Mouse (Mus musculus) pancreas, adult 10 weeks (tissue): Measurements from ENCODE around the gene Efhc1. TPM values are rescaled to one million over a fixed set of nuclear protein-coding genes. Genes with fewer than 3 reads are reported as not detected.

Source experiments
- polyA plus RNA-seq: library from polyadenylated mRNA; stranded (reverse); fragments of 350-450 nt; fragmentation: Illumina TruSeq; extraction: RNeasy Lipid Tissue Mini Kit (QIAGEN cat#74804); gene quantifications from one replicate; pipeline ENCODE4 v1.2.3, GENCODE M21; 2015; ENCODE audit warnings: low read depth, low replicate concordance; ENCODE audit not compliant: insufficient read depth

Efhc1 gene
- not detected for polyA plus RNA-seq

DNA sequence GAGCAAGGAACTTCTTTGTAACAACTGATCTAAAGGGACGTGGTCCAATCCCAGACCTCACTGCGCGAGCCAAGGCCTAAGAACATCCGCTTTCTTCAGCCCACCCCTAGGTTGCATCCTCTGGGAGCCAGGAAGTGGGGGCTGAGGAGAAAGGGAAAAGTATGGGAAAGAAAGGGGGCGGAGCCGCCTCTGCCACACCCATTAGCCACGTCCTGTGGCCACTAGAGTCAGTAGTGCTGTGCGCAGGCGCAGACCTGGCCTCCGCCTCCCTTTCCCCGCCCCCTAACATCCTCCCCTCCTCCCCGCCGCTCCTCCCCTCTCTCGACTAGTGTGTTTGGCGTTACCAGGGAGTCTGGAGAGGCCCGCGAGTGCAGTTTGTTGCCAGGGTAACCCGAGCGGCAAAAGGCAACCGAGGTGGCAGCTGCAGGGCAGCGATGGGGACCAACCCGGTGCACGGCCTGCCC, at the start of gene Efhc1:
Gene Efhc1 (plus strand): TSS at position 327 of the 464 bp plus-strand sequence.

Other genes starting within 250 kb of the Efhc1 start
- gene Il17a, start 220.7 kb upstream of the Efhc1 start, polyA plus RNA-seq: not detected
- gene Il17f, start 161.0 kb upstream of the Efhc1 start, polyA plus RNA-seq: not detected
- 2.4 TPM for gene Mcm3, start 131.3 kb upstream of the Efhc1 start, polyA plus RNA-seq
- gene Paqr8, start 61.0 kb upstream of the Efhc1 start, polyA plus RNA-seq: 0.72 TPM
- 1.7 TPM for gene Tram2, start 127.6 kb downstream of the Efhc1 start, polyA plus RNA-seq